Mouse (Mus musculus) lung, postnatal 36 days (tissue): ENCODE data around the gene Gls2.
A peak's percentile ranks its signal among the peaks of the same experiment; 100 is the strongest.
"Not testable (repeated sequence)": the region's sequence is repeated elsewhere in the genome, so short reads cannot be mapped to it uniquely, and the experiment has no call there.

Experiments used
- DNase-seq: peaks from one replicate; pipeline ENCODE4 v3.0.0; 2022; ENCODE audit warnings: mixed read lengths

Gls2 gene

DNA sequence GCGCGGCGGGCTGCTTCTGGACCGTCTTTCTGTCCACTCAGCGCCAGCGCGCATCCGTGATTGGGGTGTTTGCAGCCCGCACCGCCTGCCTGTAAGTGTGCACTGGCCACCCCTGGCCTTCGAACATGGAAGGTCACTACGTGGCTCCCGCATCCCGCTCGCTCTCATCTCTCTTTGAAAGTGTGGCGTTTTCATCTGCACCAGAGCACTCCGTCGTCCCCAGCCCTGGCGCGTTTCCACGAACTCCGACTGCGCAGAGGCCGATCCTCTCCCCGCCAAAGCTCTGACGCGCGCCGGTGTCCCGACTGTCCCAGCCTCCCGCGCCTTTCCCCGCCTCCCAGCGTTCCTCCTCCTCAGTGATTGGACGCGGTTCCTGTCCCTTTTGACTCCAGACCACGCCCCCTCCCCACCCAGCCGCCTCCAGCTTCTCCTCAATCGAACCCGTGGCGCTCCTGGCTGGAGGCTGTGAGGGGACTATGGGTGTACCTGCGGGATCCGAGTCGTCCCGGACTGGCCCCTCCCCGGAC lies at the start of gene Gls2:
TSS of gene Gls2 (plus strand) at position 434 of the 527 bp plus-strand sequence.
- DNase-seq: peak; percentile 98

DNA sequence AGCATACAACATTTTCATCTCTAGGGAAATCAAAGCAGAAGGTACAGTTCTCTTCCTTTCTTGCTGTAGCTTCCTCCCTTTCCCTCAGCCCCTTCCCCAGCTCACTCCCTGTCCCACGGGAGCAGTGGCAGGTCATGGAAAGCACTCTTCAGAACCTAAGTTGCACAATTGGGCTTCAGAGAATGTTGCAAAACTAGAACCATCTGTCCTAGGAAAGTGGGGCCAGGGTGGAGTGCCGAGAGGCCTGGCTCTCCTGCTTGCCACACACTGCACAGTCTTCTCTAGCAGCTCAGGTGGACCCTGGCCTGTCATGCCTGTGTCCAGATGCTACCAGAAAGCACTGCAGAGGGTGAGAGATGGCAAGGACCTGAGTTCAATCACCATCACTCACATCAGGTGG lies 49.3 kb upstream of the Gls2 start:
- DNase-seq: peak; percentile 81

DNA sequence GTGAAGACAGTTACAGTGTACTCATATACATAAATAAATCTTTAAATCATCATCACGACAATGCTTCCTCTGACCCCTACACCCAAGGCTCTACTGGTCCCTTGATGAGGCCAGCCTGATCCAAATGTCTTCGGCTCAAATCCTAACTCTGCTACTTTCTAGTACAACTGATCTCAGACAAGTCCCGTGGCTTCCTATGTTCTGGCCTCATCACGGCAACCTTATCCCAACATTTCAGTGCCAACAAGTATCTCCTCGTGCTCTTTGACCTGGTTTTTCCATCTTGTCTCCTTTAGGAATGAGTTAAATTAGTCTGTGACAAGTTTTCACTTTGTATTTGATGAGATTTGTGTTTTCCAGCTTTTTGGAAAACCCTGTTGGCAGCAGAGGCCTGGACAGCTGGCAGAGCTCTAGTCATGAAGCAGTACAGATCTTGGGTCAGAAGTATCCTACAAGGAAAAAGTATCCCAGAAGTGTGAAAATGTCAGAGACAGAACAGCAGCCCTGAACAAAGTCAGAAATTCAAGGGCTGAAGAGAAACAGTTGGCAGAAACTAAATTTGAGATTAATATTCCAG lies 45.4 kb upstream of the Gls2 start:
- no peak for DNase-seq

DNA sequence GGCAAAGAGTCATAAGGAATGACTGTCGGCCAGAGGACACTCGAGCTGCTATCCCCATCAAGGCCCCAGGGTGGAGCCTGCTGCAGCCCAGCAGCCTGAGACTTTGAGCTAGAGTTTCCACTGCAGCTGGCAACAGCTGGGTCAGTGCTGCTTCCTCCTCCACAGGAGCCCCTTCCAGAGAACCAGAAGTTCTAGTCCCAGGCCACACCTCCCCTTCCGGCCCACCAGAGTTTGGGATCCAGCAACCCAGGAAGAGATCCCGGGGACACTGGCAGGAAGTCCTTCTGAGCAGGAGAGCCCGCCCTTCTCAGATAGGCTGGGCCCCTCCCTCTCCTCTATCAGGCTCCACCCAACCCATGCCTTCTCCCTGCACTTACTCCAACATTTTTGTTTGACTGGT lies 44.7 kb upstream of the Gls2 start:
- peak; percentile 95 for DNase-seq

DNA sequence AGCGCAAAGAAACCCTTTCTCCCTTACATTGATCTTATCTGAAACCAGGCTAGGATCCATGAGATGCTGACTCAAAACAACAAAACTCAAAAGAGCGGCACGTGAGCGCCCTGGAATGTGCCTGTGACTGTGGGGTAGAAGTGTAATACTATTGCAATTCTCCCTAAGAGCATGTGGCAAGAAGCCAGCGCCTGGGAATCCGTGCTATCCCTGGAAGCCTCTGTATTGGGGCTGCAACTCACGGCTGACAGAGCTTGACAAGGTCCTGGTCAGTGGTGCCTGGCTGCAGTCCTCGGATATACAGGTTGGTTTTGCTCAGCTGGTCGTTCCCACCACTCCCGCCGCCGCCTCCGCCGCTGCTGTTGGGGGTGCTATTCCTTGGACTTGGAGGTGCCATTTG lies 43.3 kb upstream of the Gls2 start:
- peak; percentile 70 for DNase-seq

DNA sequence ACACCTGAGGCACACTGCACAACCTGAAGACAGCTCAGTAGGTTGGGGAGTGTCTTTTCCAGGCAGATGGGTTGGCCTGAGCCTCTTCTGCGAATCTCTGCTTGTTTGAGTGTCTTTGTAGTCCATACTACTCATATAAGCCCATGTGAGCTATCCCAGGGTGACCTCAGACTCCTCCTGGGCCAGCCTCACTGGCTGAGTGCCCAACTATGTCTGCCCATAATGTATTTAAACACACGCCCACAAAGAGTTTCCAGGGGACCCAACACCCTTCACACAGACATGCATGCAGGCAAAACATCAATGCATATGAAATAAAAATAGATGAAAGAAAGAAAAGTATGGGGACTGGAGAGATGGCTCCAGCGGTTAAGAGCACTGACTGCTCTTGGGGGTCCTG lies 40.3 kb upstream of the Gls2 start:
- no peak for DNase-seq

DNA sequence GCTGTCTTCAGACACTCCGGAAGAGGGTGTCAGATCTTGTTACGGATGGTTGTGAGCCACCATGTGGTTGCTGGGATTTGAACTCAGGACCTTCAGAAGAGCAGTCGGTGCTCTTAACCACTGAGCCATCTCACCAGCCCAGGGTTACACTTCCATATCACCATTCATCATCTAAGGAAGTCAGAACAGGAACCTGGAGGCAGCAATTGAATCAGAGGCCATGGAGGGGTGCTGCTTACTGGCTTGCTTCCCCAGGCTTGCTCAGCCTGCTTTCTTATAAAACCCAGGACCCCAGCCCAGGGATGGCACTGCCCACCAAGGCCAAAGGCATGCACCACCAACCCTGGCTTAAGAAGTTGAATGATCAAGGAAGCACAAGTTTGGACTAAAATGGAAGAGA lies 28.5 kb upstream of the Gls2 start:
- not testable (repeated sequence) for DNase-seq

DNA sequence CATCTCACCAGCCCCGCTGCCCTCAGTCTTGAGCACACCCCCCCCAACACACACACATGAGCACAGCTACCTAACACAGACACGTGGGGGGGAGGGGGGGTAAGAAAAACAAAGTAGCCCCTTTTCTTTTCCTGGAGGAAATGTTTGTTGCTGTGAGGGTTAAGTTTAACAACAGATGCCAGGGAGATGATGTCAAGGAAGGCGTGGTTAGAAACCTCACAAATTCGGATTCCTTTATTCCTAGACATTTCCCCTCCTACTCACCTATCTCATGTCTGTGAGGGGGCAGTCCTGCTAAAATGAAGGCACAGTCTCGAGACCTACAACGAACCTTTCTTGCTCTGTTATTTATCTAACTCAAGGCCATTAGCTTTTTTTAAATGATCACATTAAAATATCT lies 27.2 kb upstream of the Gls2 start:
- DNase-seq: no peak

DNA sequence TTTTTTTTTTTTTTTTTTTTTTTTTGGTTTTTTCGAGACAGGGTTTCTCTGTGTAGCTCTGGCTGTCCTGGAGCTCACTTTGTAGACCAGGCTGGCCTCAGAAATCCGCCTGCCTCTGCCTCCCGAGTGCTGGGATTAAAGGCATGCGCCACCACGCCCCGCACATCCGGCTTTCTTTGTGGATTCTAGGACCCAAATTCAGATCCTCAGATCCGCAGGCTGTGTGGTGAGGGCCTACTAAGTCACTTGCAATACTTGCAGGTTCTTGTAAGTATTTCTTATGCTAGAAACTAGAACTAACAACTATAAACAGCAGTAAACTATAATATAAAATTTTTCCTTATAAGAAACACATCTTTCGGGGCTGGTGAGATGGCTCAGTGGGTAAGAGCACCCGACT lies 22.9 kb upstream of the Gls2 start:
- DNase-seq: not testable (repeated sequence)

DNA sequence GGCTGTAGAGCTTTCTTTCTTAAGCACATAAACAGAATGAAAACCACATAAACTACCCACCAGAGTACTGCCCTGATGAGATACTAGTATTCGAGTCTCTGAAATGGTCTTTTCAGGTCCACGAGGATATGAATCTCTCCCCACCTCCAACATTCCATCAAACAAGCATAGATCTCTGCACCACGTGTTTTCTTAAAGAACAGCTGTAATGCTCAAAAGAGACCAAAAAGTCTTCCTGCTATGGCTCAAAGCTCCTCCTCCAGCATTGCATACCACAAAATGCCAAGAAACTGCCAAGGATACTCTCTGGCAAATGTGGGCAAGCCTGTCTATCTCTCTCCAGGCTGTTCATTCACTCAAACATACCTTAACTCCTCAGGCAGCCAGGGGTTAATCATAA lies 19.0 kb upstream of the Gls2 start:
- no peak for DNase-seq

DNA sequence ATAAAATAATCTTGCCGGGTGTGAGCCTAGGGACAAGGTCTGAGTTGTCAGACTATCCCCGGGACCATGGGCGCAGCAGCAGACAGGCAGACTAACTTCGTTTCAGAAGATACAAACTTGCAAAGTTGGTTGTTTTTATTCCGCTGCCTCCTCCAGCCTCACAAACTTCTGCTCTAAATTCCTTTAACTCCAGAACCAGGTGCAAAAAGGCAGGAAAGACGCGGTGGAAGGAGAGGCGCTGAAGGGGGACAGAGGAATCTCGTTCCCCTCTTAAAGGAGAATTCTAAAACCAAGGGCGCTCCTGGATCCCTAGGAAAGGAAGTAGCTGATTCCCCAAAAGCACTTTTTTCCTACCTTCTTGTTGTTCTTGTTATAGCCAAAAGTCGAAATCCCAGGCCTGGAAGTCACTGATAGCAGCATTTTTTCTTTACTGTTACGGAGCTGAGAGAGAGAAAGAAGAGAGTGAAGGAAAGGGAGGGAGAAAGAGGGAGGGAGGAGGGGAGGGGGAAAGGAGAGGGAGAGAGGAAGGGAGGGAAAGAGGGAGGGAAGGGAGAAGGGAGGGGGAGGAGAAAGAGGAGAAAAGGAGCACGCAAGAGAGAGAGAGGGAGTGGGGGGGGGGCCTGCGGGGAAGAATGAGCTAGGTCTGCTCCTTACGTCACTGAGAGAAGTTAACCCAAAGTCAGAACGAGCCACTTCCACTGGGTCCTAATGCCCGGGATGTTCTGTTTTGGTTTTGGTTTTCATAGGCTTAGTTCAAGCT lies 18.1 kb upstream of the Gls2 start:
- peak; percentile 90 for DNase-seq

DNA sequence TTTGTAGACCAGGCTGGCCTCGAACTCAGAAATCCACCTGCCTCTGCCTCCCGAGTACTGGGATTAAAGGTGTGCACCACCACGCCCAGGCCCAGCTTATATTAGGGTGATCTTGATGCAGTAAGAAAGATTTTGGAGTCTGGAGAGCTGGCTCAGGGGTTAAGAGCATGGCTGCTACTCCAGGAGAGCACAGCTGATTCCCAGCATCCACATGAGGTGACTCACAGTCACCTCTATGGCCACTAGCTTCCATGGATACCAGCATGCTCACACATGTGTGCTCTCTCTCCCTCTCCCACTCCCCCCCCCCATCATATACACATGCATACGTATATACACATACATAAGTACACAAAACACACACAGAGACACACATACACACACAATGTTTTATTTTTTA lies 16.9 kb upstream of the Gls2 start:
- DNase-seq: no peak

DNA sequence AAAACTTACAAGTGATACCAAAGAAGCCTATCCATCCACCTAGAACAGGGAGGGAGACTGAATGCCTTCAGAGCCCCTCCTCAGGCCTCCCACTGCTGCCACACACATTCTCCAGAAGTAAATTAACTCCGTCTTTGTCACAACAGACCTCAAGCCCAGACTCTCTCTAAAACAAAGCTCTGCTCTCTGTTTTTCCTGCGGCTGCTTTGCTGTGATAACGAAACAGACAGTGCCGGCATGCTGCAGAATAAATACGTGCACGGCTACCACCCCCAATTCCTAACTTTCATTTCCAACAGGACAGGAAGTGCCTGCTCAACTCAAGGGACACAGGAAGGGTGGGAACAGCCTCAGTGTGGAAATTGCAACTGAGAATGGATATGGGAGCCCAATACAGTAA lies 14.3 kb upstream of the Gls2 start, which contains the start of gene Rbms2:
TSS of gene Rbms2 (minus strand) at position 309 of the 400 bp plus-strand sequence.
- peak; percentile 84 for DNase-seq

DNA sequence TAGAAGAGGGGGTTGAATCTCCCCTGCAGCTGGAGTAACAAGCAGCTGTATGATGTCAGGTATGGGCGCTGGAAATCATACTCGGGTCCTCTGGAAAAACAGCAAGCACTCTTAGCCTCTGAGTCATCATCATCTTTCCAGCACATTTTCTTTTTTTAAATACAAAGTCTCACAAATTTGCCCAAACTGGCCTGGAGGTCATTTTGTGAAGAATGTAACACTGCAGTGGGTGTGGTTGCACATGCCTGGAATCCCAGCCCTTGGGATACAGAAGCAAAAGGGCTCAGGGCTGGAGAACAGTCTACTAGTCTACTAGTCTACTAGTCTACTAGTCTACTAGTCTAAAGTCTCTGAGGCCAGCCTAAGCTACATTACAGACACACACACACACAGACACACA lies 10.0 kb upstream of the Gls2 start:
- DNase-seq: no peak

DNA sequence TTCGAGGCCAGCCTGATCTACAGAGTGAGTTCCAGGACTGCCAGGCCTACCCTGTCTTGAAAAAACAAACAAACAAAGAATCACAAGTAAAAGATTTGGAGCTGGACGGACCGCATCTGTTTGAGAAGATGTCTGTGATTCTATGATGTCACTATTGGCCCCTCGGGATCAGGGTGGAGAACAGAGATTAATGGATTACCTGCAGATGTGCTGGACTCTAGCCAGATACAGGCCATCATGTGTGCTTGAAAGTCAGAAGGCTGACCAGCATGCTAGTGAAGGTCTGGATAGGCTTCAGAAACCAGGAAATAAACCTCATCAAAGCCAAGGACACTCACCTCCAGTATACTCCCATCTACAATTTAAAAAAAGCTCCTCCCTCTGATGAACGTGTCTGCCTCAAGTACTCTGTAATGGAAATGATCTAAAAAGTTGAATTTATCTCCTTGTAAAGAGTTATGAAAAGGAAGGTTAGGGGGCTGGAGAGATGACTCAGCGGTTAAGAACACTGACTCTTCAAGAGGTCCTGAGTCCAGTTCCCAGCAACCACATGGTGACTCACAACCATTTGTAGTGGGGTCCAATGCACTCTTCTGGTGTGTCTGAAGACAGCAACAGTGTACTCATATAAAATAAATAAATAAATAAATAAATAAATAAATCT lies 8.8 kb upstream of the Gls2 start:
- no peak for DNase-seq

DNA sequence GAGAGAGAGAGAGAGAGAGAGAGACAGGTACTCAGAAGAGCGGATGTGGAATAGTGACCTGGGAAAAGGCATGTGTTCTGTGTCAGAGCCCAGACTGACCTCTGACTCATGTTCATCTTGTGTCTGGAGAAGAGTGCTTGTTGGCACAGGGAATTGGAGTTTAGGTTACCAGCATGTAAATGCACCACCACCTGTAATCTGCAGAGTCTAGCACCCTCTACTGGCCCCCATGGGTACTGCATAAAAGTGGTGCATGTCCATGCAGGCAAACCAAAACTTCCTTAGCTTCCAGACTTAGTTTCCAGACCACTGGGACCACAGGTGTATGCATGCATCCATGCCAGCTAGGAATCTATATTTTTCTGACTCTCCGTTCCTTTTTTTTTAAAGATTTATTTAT lies 8.3 kb upstream of the Gls2 start:
- DNase-seq: peak; percentile 93

DNA sequence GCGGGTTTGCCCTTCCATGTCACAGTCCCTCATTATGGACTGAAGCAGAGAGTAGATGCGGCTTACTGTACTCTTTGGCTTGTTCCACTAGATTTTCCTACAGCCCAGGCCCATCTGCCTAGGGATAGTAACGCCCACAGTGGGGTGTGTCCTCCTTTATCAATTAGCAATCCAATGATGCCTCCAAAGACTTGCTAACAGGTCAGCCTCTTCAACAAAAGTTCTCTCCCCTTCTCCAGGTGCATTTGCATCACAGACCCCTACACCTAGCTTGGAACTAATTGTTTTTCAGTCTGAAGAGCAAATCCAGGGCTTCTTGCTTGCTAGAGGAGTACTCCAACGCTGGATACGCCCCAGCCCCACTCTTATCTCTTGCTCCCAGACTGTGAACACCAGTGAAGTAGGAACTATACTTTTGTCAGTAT lies 7.1 kb upstream of the Gls2 start:
- no peak for DNase-seq

DNA sequence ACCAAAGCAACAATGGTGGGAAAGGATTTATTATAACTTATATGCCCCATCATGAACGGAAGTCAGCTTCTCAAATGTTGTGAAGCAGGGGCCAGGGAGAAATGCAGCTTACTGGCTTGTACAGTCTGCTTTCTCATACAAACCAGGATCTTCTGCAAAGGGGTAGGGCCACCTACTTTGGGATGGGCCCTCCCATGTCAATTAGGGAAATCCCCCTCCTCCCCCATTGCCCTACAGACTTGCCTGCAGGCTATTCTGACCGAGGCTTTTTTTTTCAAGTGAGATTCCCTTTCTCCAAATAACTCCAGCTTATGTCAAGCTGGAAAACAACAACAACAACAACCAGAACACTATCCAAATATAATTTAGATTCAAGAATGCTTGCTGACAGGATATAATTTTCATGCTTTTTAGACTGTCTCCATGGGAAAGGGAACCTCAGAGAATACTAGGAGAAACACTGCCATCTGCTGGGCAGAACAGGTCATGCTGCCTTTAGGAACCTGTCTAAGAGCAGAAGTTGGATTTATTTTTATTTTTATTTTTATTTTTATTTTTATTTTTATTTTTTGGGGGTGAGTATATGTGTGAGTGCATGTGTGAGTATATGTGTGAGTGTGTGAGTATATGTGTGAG lies 5.9 kb upstream of the Gls2 start:
- DNase-seq: peak; percentile 92

DNA sequence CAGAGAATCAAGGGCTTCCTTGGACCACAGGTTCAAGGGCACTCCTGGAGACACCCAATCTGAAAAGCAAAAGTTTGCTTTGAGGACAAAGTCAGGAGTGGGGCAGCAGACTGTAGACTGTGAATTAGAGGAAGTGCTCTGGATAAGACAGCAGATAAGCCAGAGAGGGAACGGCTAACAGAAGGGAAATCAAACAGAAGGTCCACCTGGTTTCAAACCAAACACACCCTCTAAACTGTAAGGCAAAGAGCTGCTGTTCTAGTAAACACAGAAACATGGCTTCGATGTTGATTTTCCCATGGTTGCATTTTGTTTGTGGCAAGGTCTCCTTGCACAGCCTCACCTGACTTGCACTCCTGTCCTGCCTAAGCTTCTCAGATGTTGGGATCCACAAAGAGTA lies 2.8 kb upstream of the Gls2 start:
- no peak for DNase-seq

DNA sequence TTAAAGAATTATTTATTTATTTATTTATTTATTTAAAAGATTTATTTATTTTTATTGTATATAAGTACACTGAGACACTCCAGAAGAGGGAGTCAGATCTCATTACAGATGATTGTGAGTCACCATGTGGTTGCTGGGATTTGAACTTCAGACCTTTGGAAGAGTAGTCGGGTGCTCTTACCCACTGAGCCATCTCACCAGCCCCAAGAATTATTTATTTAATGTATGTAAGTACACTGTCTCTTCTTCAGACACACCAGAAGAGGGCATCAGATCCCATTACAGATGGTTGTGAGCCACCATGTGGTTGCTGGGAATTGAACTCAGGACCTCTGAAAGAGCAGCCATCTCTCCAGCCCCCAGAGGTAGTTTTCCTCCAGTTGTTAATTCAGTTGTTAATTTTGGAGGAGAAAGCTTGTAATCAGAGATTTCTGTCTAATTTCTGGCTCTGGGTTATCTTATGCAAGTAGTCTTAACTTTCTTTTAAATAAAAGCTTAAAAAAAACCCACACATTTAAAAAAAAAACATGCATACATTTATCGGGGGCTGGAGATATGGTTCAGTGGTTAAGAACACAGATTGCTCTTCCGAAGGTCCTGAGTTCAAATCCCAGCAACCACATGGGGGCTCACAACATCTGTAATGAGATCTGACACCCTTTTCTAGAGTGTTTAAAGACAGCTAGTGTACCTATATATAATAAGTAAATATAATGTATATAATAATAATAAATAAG lies 2.1 kb upstream of the Gls2 start:
- not testable (repeated sequence) for DNase-seq

DNA sequence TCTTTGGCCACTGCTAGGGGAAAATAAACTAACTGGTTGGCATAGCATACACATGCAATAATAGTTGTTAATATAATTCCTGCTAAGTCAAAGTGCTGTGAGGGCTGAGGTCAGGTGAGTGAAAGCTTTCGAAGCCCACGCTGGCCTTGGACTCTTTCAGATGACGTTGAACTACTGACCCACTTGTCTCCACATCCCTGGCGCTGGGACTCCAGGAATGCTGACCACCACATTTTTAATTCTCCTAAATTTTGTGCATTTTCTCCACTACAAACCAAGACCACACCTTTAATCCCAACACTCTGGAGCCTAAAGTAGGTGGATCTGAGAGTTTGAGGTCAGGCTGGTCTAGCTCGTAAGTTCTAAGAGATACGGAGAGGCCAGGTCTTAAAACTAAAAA lies 1.1 kb upstream of the Gls2 start:
- no peak for DNase-seq

DNA sequence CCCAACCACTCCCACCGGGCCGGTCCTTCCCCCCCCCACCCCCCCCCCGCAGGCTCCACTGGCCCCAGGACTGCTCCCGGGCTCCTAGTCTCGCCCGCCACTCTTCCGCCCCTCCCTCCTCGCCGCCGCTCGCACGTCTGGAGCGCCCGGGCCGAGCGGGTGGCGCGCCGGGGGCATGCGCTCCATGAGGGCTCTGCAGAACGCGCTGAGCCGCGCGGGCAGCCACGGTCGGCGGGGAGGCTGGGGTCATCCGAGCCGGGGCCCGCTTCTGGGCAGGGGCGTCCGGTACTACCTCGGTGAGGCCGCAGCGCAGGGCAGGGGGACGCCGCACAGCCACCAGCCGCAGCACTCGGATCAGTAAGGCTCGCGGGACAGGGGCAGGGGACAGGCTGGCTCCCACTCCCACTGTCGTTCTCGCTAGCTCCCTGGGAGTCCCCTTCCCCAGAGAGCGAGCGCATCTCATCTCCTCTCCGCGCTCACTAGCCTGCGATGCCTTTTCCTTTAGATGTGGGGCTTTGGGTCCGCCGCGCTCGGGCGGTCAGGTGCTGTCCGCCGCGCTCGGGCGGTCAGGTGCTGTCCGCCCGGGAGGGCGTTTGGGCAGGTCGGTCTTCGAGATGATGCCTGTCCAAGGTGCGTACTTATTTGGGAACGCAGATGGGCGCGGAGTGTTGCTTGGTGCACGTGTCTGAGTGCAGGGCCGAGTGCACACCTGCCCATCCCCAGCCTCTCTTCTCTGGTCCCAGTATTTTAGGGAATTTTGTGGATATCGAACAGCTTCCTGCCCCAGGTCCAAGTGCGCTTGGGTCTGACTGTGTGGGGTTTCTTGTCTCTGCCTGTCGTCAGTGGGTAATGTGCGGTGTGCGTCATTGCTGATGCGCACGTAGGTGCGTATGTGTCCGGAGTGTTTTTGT lies 549 bp downstream of the Gls2 start:
- no peak for DNase-seq
